Mouse (Mus musculus): ENCODE results near the gene Nudt14. TPM values are rescaled to one million over a fixed set of nuclear protein-coding genes. Genes with fewer than 3 reads are reported as not detected.

Nudt14 gene
- polyA plus RNA-seq, 1 experiment from 2014 or later: 90.6 TPM

DNA sequence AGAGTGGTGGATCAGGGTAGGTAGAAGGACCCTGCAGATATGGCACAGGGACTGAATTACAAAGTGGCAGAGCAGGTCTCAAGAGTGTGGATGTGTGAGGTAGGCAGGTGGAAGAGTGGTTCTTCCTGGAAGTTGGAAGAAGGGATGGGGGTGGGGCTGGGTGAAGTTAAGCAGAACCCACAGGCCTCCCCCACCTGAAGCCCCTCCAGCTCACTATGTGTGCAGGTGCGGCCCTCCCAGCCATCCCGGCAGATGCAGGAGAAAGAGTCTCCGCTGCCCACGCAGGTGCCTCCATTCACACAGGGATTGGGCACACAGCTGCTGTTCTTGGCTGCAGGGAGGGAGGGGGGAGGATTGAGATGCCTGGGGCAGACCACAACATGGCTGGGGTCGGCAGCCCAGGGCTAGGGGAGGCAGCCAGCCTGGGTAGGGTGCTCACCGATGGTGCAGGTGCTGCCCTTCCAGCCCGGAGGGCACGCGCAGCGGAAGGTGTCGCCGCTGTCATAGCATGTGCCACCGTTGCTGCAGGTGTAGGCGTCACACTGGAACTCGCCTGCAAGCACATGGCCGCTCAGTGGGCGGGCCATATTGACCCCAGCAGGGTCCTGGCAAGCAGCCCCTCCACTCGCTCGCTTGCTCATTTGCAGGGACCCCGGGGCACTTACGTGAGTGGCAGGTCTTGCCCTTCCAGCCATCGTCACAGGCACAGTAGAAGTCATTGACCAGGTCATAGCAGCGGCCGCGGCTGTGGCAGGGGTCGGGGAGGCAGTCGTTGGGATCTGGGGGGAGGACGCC is 28.8 kb downstream of the Nudt14 start:
- WGBS: 92% methylated on average over 28 of the region's 28 CpGs
- H3K4me1 ChIP-seq (replicated peaks; ENCODE audit: control insufficient read depth, insufficient read depth, low read length): no peaks in the 10 kb centered on the region
- no peak overlapping the region for H3K4me2 ChIP-seq (replicated peaks; ENCODE audit: low read depth)
- peaks cover 28% of the 10 kb centered on the region; the same call in 1 of the 2 replicates for H3K36me3 ChIP-seq (ENCODE audit: control insufficient read depth, insufficient read depth)
- no peak for ATAC-seq
- no peaks in the 10 kb centered on the region for H3K27me3 ChIP-seq (replicated peaks; ENCODE audit: control insufficient read depth, insufficient read depth, low read length)
- no peak for TF ChIP-seq CTCF (IDR thresholded peaks at IDR 0.05; ENCODE audit: low read depth)
- H3K9ac ChIP-seq (ENCODE audit: low read depth, low read length): no peak overlapping the region
- no peaks in the 10 kb centered on the region for H3K9me3 ChIP-seq (ENCODE audit: control insufficient read depth)
- H3K27ac ChIP-seq (ENCODE audit: low read depth, low read length): no peak overlapping the region
- no peak overlapping the region for H3K4me3 ChIP-seq (ENCODE audit: low read depth, low read length)

DNA sequence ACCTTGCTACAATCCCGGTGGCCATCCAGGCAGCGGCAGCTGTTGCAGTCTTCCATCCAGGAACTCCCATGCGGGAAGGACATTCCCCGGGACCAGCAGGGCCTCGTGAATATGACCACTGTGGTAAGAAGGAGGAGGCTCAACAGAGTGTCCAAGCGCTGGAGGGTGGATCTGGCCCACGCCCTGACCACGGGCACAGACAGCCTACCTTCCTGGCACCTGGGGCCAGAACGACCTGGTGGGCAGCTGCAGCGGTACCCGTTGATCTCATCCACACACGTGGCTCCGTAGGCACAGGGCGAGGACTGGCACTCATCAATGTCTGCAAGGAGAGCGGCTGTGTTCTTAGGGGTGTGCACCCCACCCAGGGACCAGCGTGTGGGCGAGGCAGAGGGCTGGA is 30.2 kb downstream of the Nudt14 start:
- Histone ChIP-seq H3K9ac (ENCODE audit: low read depth, low read length) (no peak overlapping the region), H3K4me1 (replicated peaks; ENCODE audit: control insufficient read depth, insufficient read depth, low read length) (no peaks in the 10 kb centered on the region), H3K27ac (ENCODE audit: low read depth, low read length) (no peak overlapping the region), H3K27me3 (replicated peaks; ENCODE audit: control insufficient read depth, insufficient read depth, low read length) (no peaks in the 10 kb centered on the region), H3K36me3 (ENCODE audit: control insufficient read depth, insufficient read depth) (peaks cover 28% of the 10 kb centered on the region; the same call in 1 of the 2 replicates), H3K4me2 (replicated peaks; ENCODE audit: low read depth) (no peak overlapping the region), H3K4me3 (ENCODE audit: low read depth, low read length) (no peak overlapping the region), H3K9me3 (ENCODE audit: control insufficient read depth) (no peaks in the 10 kb centered on the region)
- TF ChIP-seq CTCF (IDR thresholded peaks at IDR 0.05; ENCODE audit: low read depth): no peak
- WGBS: 83% methylated on average over 17 of the region's 17 CpGs
- ATAC-seq: no peak

DNA sequence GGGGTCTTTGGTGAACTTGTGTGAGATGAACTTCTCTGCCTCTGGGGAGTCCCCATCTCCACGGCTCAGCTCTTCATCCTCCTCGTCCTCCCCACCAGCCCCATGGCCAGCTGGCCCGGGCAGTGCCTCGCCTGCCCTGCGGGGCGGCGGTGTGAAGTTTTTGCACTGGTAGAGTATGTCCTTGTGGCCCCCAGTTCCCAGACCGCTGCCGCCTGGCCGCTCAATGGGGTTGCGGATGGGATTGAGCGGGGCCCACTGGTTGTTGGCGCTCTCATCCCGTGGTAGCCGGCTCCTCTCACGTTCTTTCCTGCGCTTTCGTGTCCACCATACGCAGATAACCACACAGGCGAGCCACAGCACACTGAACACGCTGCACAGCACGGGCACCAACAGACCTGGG is 32.9 kb downstream of the Nudt14 start:
- ATAC-seq: no peak
- WGBS: 93% methylated on average over 22 of the region's 22 CpGs
- Histone ChIP-seq H3K36me3 (ENCODE audit: control insufficient read depth, insufficient read depth) (peaks cover 26% of the 10 kb centered on the region; the same call in 1 of the 2 replicates), H3K4me2 (replicated peaks; ENCODE audit: low read depth) (no peak overlapping the region), H3K9me3 (ENCODE audit: control insufficient read depth) (no peaks in the 10 kb centered on the region), H3K4me3 (ENCODE audit: low read depth, low read length) (no peak overlapping the region), H3K9ac (ENCODE audit: low read depth, low read length) (no peak overlapping the region), H3K4me1 (replicated peaks; ENCODE audit: control insufficient read depth, insufficient read depth, low read length) (no peaks in the 10 kb centered on the region), H3K27me3 (replicated peaks; ENCODE audit: control insufficient read depth, insufficient read depth, low read length) (no peaks in the 10 kb centered on the region), H3K27ac (ENCODE audit: low read depth, low read length) (no peak overlapping the region)
- no peak for TF ChIP-seq CTCF (IDR thresholded peaks at IDR 0.05; ENCODE audit: low read depth)

DNA sequence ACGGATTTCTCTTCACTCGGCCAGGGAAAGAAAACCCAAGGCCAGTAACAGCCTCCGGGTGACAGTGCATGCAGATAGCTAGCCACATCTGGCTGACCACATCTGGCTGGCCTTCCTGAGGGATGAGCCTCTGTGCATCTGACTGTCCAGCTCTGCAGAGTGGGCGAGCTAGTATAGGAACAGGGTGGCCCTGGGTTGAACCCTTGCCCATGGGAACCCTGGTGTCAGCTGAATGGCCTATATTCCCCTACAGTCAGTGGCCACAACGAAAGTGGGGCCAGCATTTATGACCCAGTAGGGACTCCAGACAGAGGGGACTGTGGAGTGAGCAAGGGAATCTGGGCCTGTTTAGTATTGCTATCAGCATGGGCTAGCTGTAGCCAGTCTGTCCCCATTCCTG is 36.9 kb downstream of the Nudt14 start:
- ATAC-seq: no peak
- Histone ChIP-seq H3K4me3 (ENCODE audit: low read depth, low read length) (no peak overlapping the region), H3K4me2 (replicated peaks; ENCODE audit: low read depth) (no peak overlapping the region), H3K9ac (ENCODE audit: low read depth, low read length) (no peak overlapping the region), H3K27me3 (replicated peaks; ENCODE audit: control insufficient read depth, insufficient read depth, low read length) (no peaks in the 10 kb centered on the region), H3K4me1 (replicated peaks; ENCODE audit: control insufficient read depth, insufficient read depth, low read length) (no peaks in the 10 kb centered on the region), H3K9me3 (ENCODE audit: control insufficient read depth) (no peaks in the 10 kb centered on the region), H3K27ac (ENCODE audit: low read depth, low read length) (no peak overlapping the region), H3K36me3 (ENCODE audit: control insufficient read depth, insufficient read depth) (peaks cover under 1% of the 10 kb centered on the region; the same call in 1 of the 2 replicates)
- WGBS: 93% methylated on average over 5 of the region's 5 CpGs
- no peak for TF ChIP-seq CTCF (IDR thresholded peaks at IDR 0.05; ENCODE audit: low read depth)

DNA sequence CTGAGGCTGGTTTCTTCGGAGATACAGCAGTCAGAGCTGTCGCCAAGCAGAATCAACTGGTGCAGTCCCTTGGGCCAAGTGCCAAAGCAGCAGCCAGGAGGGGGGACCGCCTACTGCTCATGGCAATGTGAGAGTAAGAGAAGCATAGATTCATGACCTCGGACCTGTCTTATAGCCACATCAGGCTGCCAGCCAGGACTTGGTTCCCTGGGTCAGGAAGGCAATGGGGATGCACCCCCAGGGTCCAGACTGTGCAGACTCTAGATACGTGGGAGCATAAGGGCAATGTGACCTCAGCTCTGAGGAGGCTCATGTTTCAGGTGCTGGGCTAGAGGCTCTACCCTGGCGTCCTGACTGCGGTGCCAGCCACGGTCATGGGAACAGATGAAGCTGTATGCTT is 38.0 kb downstream of the Nudt14 start:
- ATAC-seq: no peak
- Histone ChIP-seq H3K9me3 (ENCODE audit: control insufficient read depth) (no peaks in the 10 kb centered on the region), H3K36me3 (ENCODE audit: control insufficient read depth, insufficient read depth) (no peaks in the 10 kb centered on the region; the same call in 1 of the 2 replicates), H3K4me1 (replicated peaks; ENCODE audit: control insufficient read depth, insufficient read depth, low read length) (no peaks in the 10 kb centered on the region), H3K4me2 (replicated peaks; ENCODE audit: low read depth) (no peak overlapping the region), H3K9ac (ENCODE audit: low read depth, low read length) (no peak overlapping the region), H3K27me3 (replicated peaks; ENCODE audit: control insufficient read depth, insufficient read depth, low read length) (no peaks in the 10 kb centered on the region), H3K27ac (ENCODE audit: low read depth, low read length) (no peak overlapping the region), H3K4me3 (ENCODE audit: low read depth, low read length) (no peak overlapping the region)
- 66% methylated on average over 8 of the region's 8 CpGs for WGBS
- TF ChIP-seq CTCF (IDR thresholded peaks at IDR 0.05; ENCODE audit: low read depth): no peak

DNA sequence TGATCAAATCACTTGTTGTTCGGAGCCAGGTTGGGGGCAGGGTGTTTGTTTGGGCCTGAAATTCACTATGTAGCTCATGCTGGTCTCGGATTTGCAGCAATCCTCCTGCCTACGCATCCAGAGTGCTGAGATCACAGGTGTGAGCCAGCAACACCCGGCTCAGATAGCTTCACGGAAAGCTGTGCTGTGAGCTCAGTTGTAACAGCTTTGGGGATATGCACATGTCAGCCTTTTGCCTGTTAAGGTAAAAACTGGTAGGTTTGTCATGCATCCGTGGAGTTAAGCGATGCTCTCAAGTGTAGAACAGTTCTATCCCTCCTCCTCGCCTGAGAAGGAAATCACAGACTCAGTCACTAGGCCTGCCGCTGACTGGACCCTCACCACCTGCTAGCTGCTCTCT is 41.3 kb downstream of the Nudt14 start:
- TF ChIP-seq CTCF (IDR thresholded peaks at IDR 0.05; ENCODE audit: low read depth): no peak
- no peak for ATAC-seq
- Histone ChIP-seq H3K27me3 (replicated peaks; ENCODE audit: control insufficient read depth, insufficient read depth, low read length) (no peaks in the 10 kb centered on the region), H3K4me2 (replicated peaks; ENCODE audit: low read depth) (no peak overlapping the region), H3K9ac (ENCODE audit: low read depth, low read length) (no peak overlapping the region), H3K4me1 (replicated peaks; ENCODE audit: control insufficient read depth, insufficient read depth, low read length) (no peaks in the 10 kb centered on the region), H3K36me3 (ENCODE audit: control insufficient read depth, insufficient read depth) (no peaks in the 10 kb centered on the region), H3K27ac (ENCODE audit: low read depth, low read length) (no peak overlapping the region), H3K4me3 (ENCODE audit: low read depth, low read length) (no peak overlapping the region), H3K9me3 (ENCODE audit: control insufficient read depth) (no peaks in the 10 kb centered on the region)
- 85% methylated on average over 9 of the region's 9 CpGs for WGBS
